23 mouse cellular contexts compared by ENCODE assay signal in the genomic region with DNA sequence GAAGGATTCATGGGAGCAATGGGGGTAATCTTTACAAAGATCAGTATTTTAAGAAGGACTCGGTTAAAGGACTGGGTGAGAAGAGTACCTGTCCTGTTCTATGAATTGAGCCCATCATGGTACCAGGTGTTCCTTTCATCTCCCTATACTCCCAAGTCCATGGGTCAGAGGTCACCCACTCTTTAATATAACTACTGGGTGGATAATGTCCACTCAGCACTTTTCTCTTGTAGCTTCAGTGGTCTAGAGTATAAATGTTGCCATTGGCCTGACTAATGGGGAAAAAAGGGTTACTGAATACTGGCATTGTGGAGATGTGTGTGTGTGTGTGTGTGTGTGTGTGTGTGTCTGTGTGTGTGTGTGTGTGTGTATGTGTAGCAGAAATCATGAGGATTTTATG.
"Had no signal": no experiment of that assay in that cellular context is flagged by ENCODE, and none has a peak within 500 bp of the region (broad histone marks: within the 10 kb centered on the region; RNA-seq: fewer than 3 reads in every experiment).

No protein-coding gene starts in this region.

- H3K27me3 ChIP-seq: embryonic facial prominence, embryonic 12.5 days; embryonic facial prominence, embryonic 13.5 days; embryonic facial prominence, embryonic 15.5 days; forebrain, embryonic 12.5 days; forebrain, embryonic 13.5 days; forebrain, embryonic 15.5 days had no signal

- H3K36me3 ChIP-seq: embryonic facial prominence, embryonic 10.5 days; embryonic facial prominence, embryonic 12.5 days; embryonic facial prominence, embryonic 13.5 days; embryonic facial prominence, embryonic 15.5 days; forebrain, embryonic 10.5 days; forebrain, embryonic 12.5 days; forebrain, embryonic 15.5 days had no signal

- H3K4me3 ChIP-seq: embryonic facial prominence, embryonic 10.5 days; embryonic facial prominence, embryonic 12.5 days; embryonic facial prominence, embryonic 13.5 days; embryonic facial prominence, embryonic 15.5 days; erythroblast, embryonic 14.5 days; forebrain, embryonic 10.5 days; forebrain, embryonic 12.5 days; forebrain, embryonic 13.5 days; forebrain, embryonic 15.5 days; gastrocnemius, adult 2 months; heart, adult 2 months had no signal

- DNase-seq: cerebellum, adult 9-10 months; cerebellum, adult 9-11 months; cerebellum, postnatal 25 days; cerebellum, postnatal 36 days; embryo, embryonic 11 days; forebrain, postnatal 0 days; gastrocnemius, adult 2 months; gastrocnemius, postnatal 10 days; gastrocnemius, postnatal 14 days; gastrocnemius, postnatal 25 days; gastrocnemius, postnatal 36 days; heart, adult 11 months; heart, adult 18-20 months; heart, adult 2 months had no signal

- H3K4me2 ChIP-seq: embryonic facial prominence, embryonic 12.5 days; embryonic facial prominence, embryonic 13.5 days; embryonic facial prominence, embryonic 15.5 days; forebrain, embryonic 12.5 days; forebrain, embryonic 13.5 days; forebrain, embryonic 15.5 days had no signal

- H3K27ac ChIP-seq: embryonic facial prominence, embryonic 10.5 days; embryonic facial prominence, embryonic 12.5 days; embryonic facial prominence, embryonic 13.5 days; embryonic facial prominence, embryonic 15.5 days; forebrain, embryonic 10.5 days; forebrain, embryonic 12.5 days; forebrain, embryonic 13.5 days; forebrain, embryonic 15.5 days; gastrocnemius, adult 2 months; heart, adult 2 months had no signal

- H3K9me3 ChIP-seq: embryonic facial prominence, embryonic 10.5 days; embryonic facial prominence, embryonic 12.5 days; embryonic facial prominence, embryonic 13.5 days; embryonic facial prominence, embryonic 15.5 days; forebrain, embryonic 10.5 days; forebrain, embryonic 12.5 days; forebrain, embryonic 13.5 days; forebrain, embryonic 15.5 days had no signal

- H3K4me1 ChIP-seq: embryonic facial prominence, embryonic 10.5 days; embryonic facial prominence, embryonic 12.5 days; embryonic facial prominence, embryonic 15.5 days; forebrain, embryonic 10.5 days; forebrain, embryonic 12.5 days; forebrain, embryonic 13.5 days; forebrain, embryonic 15.5 days had no signal

- H3K9ac ChIP-seq: embryonic facial prominence, embryonic 12.5 days; embryonic facial prominence, embryonic 13.5 days; embryonic facial prominence, embryonic 15.5 days; forebrain, embryonic 12.5 days; forebrain, embryonic 13.5 days; forebrain, embryonic 15.5 days; forebrain, postnatal 0 days had no signal
